Mouse (Mus musculus): Measurements from ENCODE around the gene Dcakd.

DNA sequence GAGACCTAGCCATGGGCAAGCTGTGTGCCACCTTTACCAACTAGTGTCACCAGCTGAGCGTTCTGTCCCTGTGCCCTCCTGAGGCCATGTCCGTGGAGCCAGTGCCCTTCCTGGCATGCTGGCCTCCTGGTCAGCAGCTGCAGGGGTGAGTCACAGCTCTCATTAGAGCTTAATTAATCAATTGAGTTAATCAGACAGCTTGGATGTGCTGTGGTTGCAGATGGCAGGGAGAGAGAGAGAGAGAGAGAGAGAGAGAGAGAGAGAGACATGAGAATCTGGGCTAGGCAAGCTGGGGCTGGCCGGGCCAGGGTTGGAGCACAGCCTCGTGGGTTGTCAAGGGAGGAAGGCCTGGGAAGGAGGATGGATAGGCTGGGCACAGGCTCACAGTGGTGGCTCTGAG, 43.5 kb downstream of the Dcakd start:
- TF ChIP-seq CTCF (IDR thresholded peaks at IDR 0.05; ENCODE audit: extremely low read depth, insufficient read depth, insufficient read length, insufficient replicate concordance) = no peak
- no peak for TF ChIP-seq POLR2A (IDR thresholded peaks at IDR 0.05; ENCODE audit: low read depth, low read length)
